Mouse (Mus musculus) bone marrow, adult 2 months (tissue): ENCODE data around the gene Nav2.

ENCODE experiments used
- CTCF ChIP-seq: fragments of 200-500 bp; IDR thresholded peaks from 2 replicates; pipeline ENCODE4 v1.5.1; 2011; ENCODE audit warnings: low read length, control low read depth; ENCODE audit not compliant: control insufficient read depth, insufficient read depth
- POLR2A ChIP-seq: fragments of 200-500 bp; IDR thresholded peaks from 2 replicates; pipeline ENCODE4 v1.6.1; 2011; ENCODE audit warnings: low read depth, mild to moderate bottlenecking, control low read depth, low read length, borderline replicate concordance; ENCODE audit not compliant: control insufficient read depth

GRCm38 (mm10) chr7:49210721-49211120 is 302.2 kb downstream of the Nav2 start:
- TF ChIP-seq POLR2A, result no peak
- TF ChIP-seq CTCF, result no peak
